Mouse (Mus musculus) heart, embryonic 13.5 days (tissue): ENCODE results near the gene Ears2. TPM values are rescaled to one million over a fixed set of nuclear protein-coding genes. Genes with fewer than 3 reads are reported as not detected.
A peak's percentile ranks its signal among the peaks of the same experiment; 100 is the strongest.

Source experiments
- ATAC-seq: fragments of 200-750 bp; cut with Nextera tagmentation; 2 replicates; pipeline ENCODE4 v1.8.0; 2017; ENCODE audit warnings: moderate TSS enrichment; ENCODE audit not compliant: insufficient number of reproducible peaks, low FRiP score, low TSS enrichment; ENCODE audit errors: extremely low read depth
- H3K27ac ChIP-seq: fragments of 300-500 bp; sonication (generic); replicated peaks from 2 replicates; pipeline ENCODE4 v1.5.1; 2015; ENCODE audit warnings: moderate library complexity, mild to moderate bottlenecking, inconsistent platforms
- H3K27me3 ChIP-seq: fragments of 300-500 bp; sonication (generic); replicated peaks from 2 replicates; pipeline ENCODE4 v1.6.1; 2015; ENCODE audit warnings: mild to moderate bottlenecking, inconsistent platforms
- H3K36me3 ChIP-seq: fragments of 300-500 bp; sonication (generic); 2 replicates; pipeline ENCODE4 v1.6.1; 2015; ENCODE audit warnings: mild to moderate bottlenecking, inconsistent platforms
- H3K4me1 ChIP-seq: fragments of 300-500 bp; sonication (generic); 2 replicates; pipeline ENCODE4 v1.6.1; 2015; ENCODE audit warnings: inconsistent platforms
- H3K4me2 ChIP-seq: fragments of 300-500 bp; sonication (generic); 2 replicates; pipeline ENCODE4 v1.6.1; 2015; ENCODE audit warnings: inconsistent platforms, mild to moderate bottlenecking, moderate library complexity
- H3K4me3 ChIP-seq: fragments of 300-500 bp; sonication (generic); 2 replicates; pipeline ENCODE4 v1.5.1; 2015; ENCODE audit warnings: moderate library complexity, mild to moderate bottlenecking, inconsistent platforms
- H3K9ac ChIP-seq: fragments of 300-500 bp; sonication (generic); 2 replicates; pipeline ENCODE4 v1.6.1; 2015; ENCODE audit warnings: inconsistent platforms, mild to moderate bottlenecking, moderate library complexity
- H3K9me3 ChIP-seq: fragments of 300-500 bp; sonication (generic); 2 replicates; pipeline ENCODE4 v1.6.1; 2016; ENCODE audit warnings: inconsistent platforms
- WGBS: fragments of 180-500 bp; shearing (Covaris S2); methylation state at CpG from one replicate; pipeline ENCODE4 v1.1.7; 2015; ENCODE audit warnings: mixed read lengths; 5-methylcytosine and 5-hydroxymethylcytosine counted together
- polyA plus RNA-seq: library from polyadenylated mRNA; unstranded; fragments of >200 nt; fragmentation: Nextera tagmentation; extraction: Ambion mirVana; gene quantifications from 2 replicates; pipeline ENCODE4 v1.2.1, GENCODE M21; 2015

The Ears2 gene
- polyA plus RNA-seq, 1 experiment from 2014 or later: 27.4 TPM

- H3K4me3 ChIP-seq: no peak overlapping the region
- H3K27ac ChIP-seq: no peak overlapping the region
- WGBS: 65% methylated on average over 3 of the region's 3 CpGs
- no peak for ATAC-seq
- no peak overlapping the region for H3K4me2 ChIP-seq
- peaks cover 12% of the 10 kb centered on the region for H3K4me1 ChIP-seq
- H3K9me3 ChIP-seq: no peaks in the 10 kb centered on the region
- H3K9ac ChIP-seq: no peak overlapping the region
- no peaks in the 10 kb centered on the region for H3K27me3 ChIP-seq
- peaks cover 99% of the 10 kb centered on the region for H3K36me3 ChIP-seq
These were observed 7.3 kb upstream of the Ears2 start for GRCm38 (mm10) chr7:122074374-122074773.

- H3K4me2 ChIP-seq: peak overlapping the region; percentile 90
These were observed 686 bp upstream of the Ears2 start for GRCm38 (mm10) chr7:122067517-122068381.

GRCm38 (mm10) chr7:122066102-122066944 is 740 bp downstream of the Ears2 start:
- Histone ChIP-seq H3K27me3 (no peaks in the 10 kb centered on the region), H3K4me1 (peaks cover 38% of the 10 kb centered on the region), H3K36me3 (peaks cover 44% of the 10 kb centered on the region), H3K27ac (peak overlapping the region; percentile 97), H3K9me3 (no peaks in the 10 kb centered on the region), H3K4me3 (peak overlapping the region; percentile 81), H3K9ac (peak overlapping the region; percentile 94), H3K4me2 (peak overlapping the region; percentile 90)
- no peak for ATAC-seq
- 14% methylated on average over 31 of the region's 31 CpGs for WGBS

More at GRCm38 (mm10) chr7:122067517-122068381, 686 bp upstream of the Ears2 start:
- no peaks in the 10 kb centered on the region for H3K9me3 ChIP-seq
- peak overlapping the region; percentile 97 for H3K27ac ChIP-seq
- peaks cover 44% of the 10 kb centered on the region for H3K36me3 ChIP-seq
- peak overlapping the region; percentile 94 for H3K9ac ChIP-seq
- 1% methylated on average over 58 of the region's 58 CpGs for WGBS
- H3K4me3 ChIP-seq: peak overlapping the region; percentile 81
- peaks cover 38% of the 10 kb centered on the region for H3K4me1 ChIP-seq
- no peaks in the 10 kb centered on the region for H3K27me3 ChIP-seq
- 0 out of 2 replicates have a peak, but pooled peaks have one; percentile 10 for ATAC-seq

- Histone ChIP-seq H3K27me3 (no peaks in the 10 kb centered on the region), H3K4me3 (peak overlapping the region; percentile 81), H3K4me2 (peak overlapping the region; percentile 90), H3K27ac (peak overlapping the region; percentile 97), H3K4me1 (peaks cover 38% of the 10 kb centered on the region), H3K9ac (peak overlapping the region; percentile 20; the same call in 1 of the 2 replicates), H3K36me3 (peaks cover 39% of the 10 kb centered on the region), H3K9me3 (no peaks in the 10 kb centered on the region)
- WGBS: 32% methylated on average over 1 of the region's 1 CpGs
- ATAC-seq: no peak
These were observed 1.4 kb downstream of the Ears2 start for GRCm38 (mm10) chr7:122065656-122066055.

GRCm38 (mm10) chr7:122056633-122057032 is 10.4 kb downstream of the Ears2 start:
- Histone ChIP-seq H3K9ac (no peak overlapping the region), H3K9me3 (no peaks in the 10 kb centered on the region), H3K27ac (no peak overlapping the region), H3K4me1 (no peaks in the 10 kb centered on the region), H3K4me3 (no peak overlapping the region), H3K4me2 (no peak overlapping the region), H3K27me3 (no peaks in the 10 kb centered on the region), H3K36me3 (peaks cover 72% of the 10 kb centered on the region)
- ATAC-seq: no peak
- 76% methylated on average over 5 of the region's 5 CpGs for WGBS

- ATAC-seq: no peak
- peaks cover 54% of the 10 kb centered on the region for H3K36me3 ChIP-seq
- H3K4me2 ChIP-seq: no peak overlapping the region
These were observed 16.2 kb downstream of the Ears2 start for GRCm38 (mm10) chr7:122050834-122051233.

GRCm38 (mm10) chr7:122048191-122048590 is 18.9 kb downstream of the Ears2 start:
- peak overlapping the region; percentile 98 for H3K27ac ChIP-seq
- H3K27me3 ChIP-seq: no peaks in the 10 kb centered on the region
- no peak overlapping the region for H3K4me2 ChIP-seq
- no peak overlapping the region for H3K4me3 ChIP-seq
- H3K4me1 ChIP-seq: peaks cover 63% of the 10 kb centered on the region
- WGBS: 87% methylated on average over 9 of the region's 9 CpGs
- H3K36me3 ChIP-seq: peaks cover 44% of the 10 kb centered on the region
- no peaks in the 10 kb centered on the region for H3K9me3 ChIP-seq
- peak overlapping the region; percentile 33; the same call in 1 of the 2 replicates for H3K9ac ChIP-seq
- ATAC-seq: no peak

More at GRCm38 (mm10) chr7:122050834-122051233, 16.2 kb downstream of the Ears2 start:
- Histone ChIP-seq H3K27ac (no peak overlapping the region), H3K27me3 (no peaks in the 10 kb centered on the region), H3K9me3 (no peaks in the 10 kb centered on the region), H3K4me3 (no peak overlapping the region), H3K9ac (no peak overlapping the region), H3K4me1 (peaks cover 36% of the 10 kb centered on the region)
- 75% methylated on average over 1 of the region's 1 CpGs for WGBS

GRCm38 (mm10) chr7:122046813-122047212 is 20.2 kb downstream of the Ears2 start:
- no peaks in the 10 kb centered on the region for H3K9me3 ChIP-seq
- peak overlapping the region; percentile 35 for H3K4me3 ChIP-seq
- H3K27ac ChIP-seq: peak overlapping the region; percentile 98
- no peaks in the 10 kb centered on the region for H3K27me3 ChIP-seq
- peaks cover 51% of the 10 kb centered on the region for H3K36me3 ChIP-seq
- peaks cover 72% of the 10 kb centered on the region for H3K4me1 ChIP-seq
- 16% methylated on average over 2 of the region's 2 CpGs for WGBS
- ATAC-seq: no peak
- peak overlapping the region; percentile 78 for H3K9ac ChIP-seq
- peak overlapping the region; percentile 63 for H3K4me2 ChIP-seq

GRCm38 (mm10) chr7:122045711-122046110 is 21.4 kb downstream of the Ears2 start:
- peak overlapping the region; percentile 98 for H3K27ac ChIP-seq
- peak overlapping the region; percentile 35 for H3K4me3 ChIP-seq
- ATAC-seq: no peak
- WGBS: 11% methylated on average over 1 of the region's 1 CpGs
- peak overlapping the region; percentile 78 for H3K9ac ChIP-seq
- H3K27me3 ChIP-seq: no peaks in the 10 kb centered on the region
- peaks cover 53% of the 10 kb centered on the region for H3K36me3 ChIP-seq
- H3K4me2 ChIP-seq: peak overlapping the region; percentile 63
- H3K9me3 ChIP-seq: no peaks in the 10 kb centered on the region
- H3K4me1 ChIP-seq: peaks cover 72% of the 10 kb centered on the region

GRCm38 (mm10) chr7:122045181-122045634 is 21.9 kb downstream of the Ears2 start:
- Histone ChIP-seq H3K36me3 (peaks cover 54% of the 10 kb centered on the region), H3K4me3 (peak overlapping the region; percentile 35), H3K27ac (peak overlapping the region; percentile 98), H3K9me3 (no peaks in the 10 kb centered on the region), H3K4me2 (peak overlapping the region; percentile 63), H3K9ac (peak overlapping the region; percentile 78), H3K27me3 (no peaks in the 10 kb centered on the region), H3K4me1 (peaks cover 72% of the 10 kb centered on the region)
- ATAC-seq: peak; percentile 70; the same call in 1 of the 2 replicates
- WGBS: 17% methylated on average over 4 of the region's 4 CpGs

- H3K4me3 ChIP-seq: 0 out of 2 replicates have a peak overlapping the region, but pooled peaks have one; percentile 13
- peaks cover 65% of the 10 kb centered on the region for H3K36me3 ChIP-seq
- H3K27ac ChIP-seq: peak overlapping the region; percentile 98
- H3K9me3 ChIP-seq: no peaks in the 10 kb centered on the region
- H3K27me3 ChIP-seq: no peaks in the 10 kb centered on the region
- peaks cover 69% of the 10 kb centered on the region for H3K4me1 ChIP-seq
- peak overlapping the region; percentile 29 for H3K9ac ChIP-seq
- peak overlapping the region; percentile 63 for H3K4me2 ChIP-seq
- WGBS: 73% methylated on average over 8 of the region's 8 CpGs
- no peak for ATAC-seq
These were observed 23.0 kb downstream of the Ears2 start for GRCm38 (mm10) chr7:122044106-122044505.
